8 mouse cellular contexts compared by ENCODE assay signal in genomic region chr10:81292554-81293333, GRCm38 (mm10). TPM values are rescaled to one million over a fixed set of nuclear protein-coding genes. Genes with fewer than 3 reads are reported as not detected.
DNase-seq lines count a peak whose midpoint lies in the region; ATAC-seq and TF ChIP-seq lines count a peak whose summit lies in the region.

TSS of gene Pip5k1c (plus strand) at chr10:81292963.

- H3K4me1 ChIP-seq in hindbrain, embryonic 13.5 days (replicated peaks), result peaks cover 49% of the 10 kb centered on the region

- peak; percentile 81 for ATAC-seq in Patski
- ATAC-seq in hindbrain, embryonic 13.5 days (ENCODE audit: low FRiP score), result peak; percentile 94

- H3K27me3 ChIP-seq in Patski, result no peaks in the 10 kb centered on the region
- peaks cover 34% of the 10 kb centered on the region for H3K27me3 ChIP-seq in hindbrain, embryonic 13.5 days

- H3K4me3 ChIP-seq in hindbrain, embryonic 13.5 days, result peak within 1 kb of the TSS; percentile 79

- H3K4me2 ChIP-seq in hindbrain, embryonic 13.5 days, result peak within 1 kb of the TSS; percentile 85

- H3K36me3 ChIP-seq in hindbrain, embryonic 13.5 days, result no peaks in the 10 kb centered on the region

- in situ Hi-C loops in Patski (cut with MboI; ENCODE audit: low pct_unique_long_range_greater_than_20kb), result no loop called here

- under 1% methylated on average over 56 of the region's 80 CpGs for WGBS in hindbrain, embryonic 13.5 days

- peak within 1 kb of the TSS; percentile 93 for H3K27ac ChIP-seq in hindbrain, embryonic 13.5 days

- no peaks in the 10 kb centered on the region for H3K9me3 ChIP-seq in hindbrain, embryonic 13.5 days

- no peak for TF ChIP-seq CTCF in Patski (IDR thresholded peaks at IDR 0.05)

- POLR2A ChIA-PET in Patski (lab: Charles Lee), result interaction anchor here (0.5 to 2.1 kb wide), 2 partner anchors 28 to 700 kb away, joined by 8 read pairs; partner anchors contain the start of gene Cactin

- CTCF ChIA-PET in Patski (lab: Charles Lee), result interaction anchor here (0.7 to 2.3 kb wide), 22 partner anchors 9 to 98 kb away, joined by 3 to 32 read pairs (median 5); partner anchors contain the start of genes Cactin, Fzr1 and Hmg20b

- DNase-seq in Patski (ENCODE audit: low read depth, low spot score), result peak; percentile 98
- DNase-seq in cerebellum, postnatal 14 days, result peak; percentile 100
- DNase-seq in frontal cortex, postnatal 14 days (ENCODE audit: low spot score in 2 of 2), result peak; percentile 99 to 100
- peak; percentile 97 to 98 for DNase-seq in layer of hippocampus, postnatal 25 days (ENCODE audit: extremely low spot score in 1 of 2, low spot score in 1 of 2)
- DNase-seq in lung, postnatal 25 days (ENCODE audit: low spot score), result peak; percentile 100
- DNase-seq in retina, embryonic 14.5 days (ENCODE audit: low spot score), result peak; percentile 100
- DNase-seq in thymus, postnatal 4 days, result peak; percentile 99

- peak within 1 kb of the TSS; percentile 91 for H3K9ac ChIP-seq in hindbrain, embryonic 13.5 days

RNA-seq across cellular contexts. Expression of gene Pip5k1c, which starts in this region (rescaled TPM):
- 51.5 TPM for polyA plus RNA-seq in Patski (2021)
- polyA plus RNA-seq in hindbrain, embryonic 13.5 days (2015; fragmentation: Nextera tagmentation; extraction: Ambion mirVana), result 97.2 and 102 TPM in 2 replicates
- 100 to 1,000 TPM; 306 to 318 TPM for total RNA-seq in layer of hippocampus, postnatal 25 days (2021)

Comparison
In these comparisons a context has a peak if more than half of its experiments do, and no peak if none do; other contexts are left out.
1. Peak in every context shown above with its lines: DNase-seq, ATAC-seq, H3K4me3 ChIP-seq and H3K27ac ChIP-seq.